8 mouse cellular contexts compared by ENCODE assay signal in genomic region chr8:13785764-13786299, GRCm38 (mm10). TPM values are rescaled to one million over a fixed set of nuclear protein-coding genes. Genes with fewer than 3 reads are reported as not detected.
DNase-seq lines count a peak whose midpoint lies in the region; ATAC-seq lines count a peak whose summit lies in the region.

No protein-coding gene starts in this region.

- H3K4me1 ChIP-seq in hindbrain, embryonic 12.5 days: peaks cover 11% of the 10 kb centered on the region

- H3K27me3 ChIP-seq in hindbrain, embryonic 12.5 days: no peaks in the 10 kb centered on the region

- peak overlapping the region; percentile 97 for H3K27ac ChIP-seq in hindbrain, embryonic 12.5 days

- peak overlapping the region; percentile 90 for H3K9ac ChIP-seq in hindbrain, embryonic 12.5 days

- H3K4me2 ChIP-seq in hindbrain, embryonic 12.5 days (replicated peaks): peak overlapping the region; percentile 80

- WGBS in hindbrain, embryonic 12.5 days: under 1% methylated on average over 44 of the region's 47 CpGs

- no peaks in the 10 kb centered on the region for H3K9me3 ChIP-seq in hindbrain, embryonic 12.5 days (replicated peaks)

- peaks cover 36% of the 10 kb centered on the region for H3K36me3 ChIP-seq in hindbrain, embryonic 12.5 days

- DNase-seq in Muller cell, postnatal 12 days (ENCODE audit: inconsistent ontology term): peak; percentile 99
- peak; percentile 94 for DNase-seq in cerebellum, adult 9-11 months
- DNase-seq in frontal cortex, postnatal 10 days (ENCODE audit: low spot score in 2 of 2): peak; percentile 92 to 95
- DNase-seq in layer of hippocampus, postnatal 14 days (ENCODE audit: low spot score in 2 of 2): peak; percentile 95 to 96
- DNase-seq in lung, postnatal 14 days: peak; percentile 99
- peak; percentile 96 for DNase-seq in retina, adult 2 months (ENCODE audit: low read depth, low spot score)
- DNase-seq in thymus, postnatal 36 days: peak; percentile 95 to 96

- peak overlapping the region; percentile 69 for H3K4me3 ChIP-seq in hindbrain, embryonic 12.5 days

- peak; percentile 97 for ATAC-seq in hindbrain, embryonic 12.5 days (ENCODE audit: low FRiP score)

RNA-seq across cellular contexts. Expression of gene Upf3a, which starts 0.4 kb away (rescaled TPM):
- 42.5 and 44.6 TPM in 2 replicates for polyA plus RNA-seq in hindbrain, embryonic 12.5 days (2016; fragmentation: Nextera tagmentation; extraction: Ambion mirVana)
- 10 to 100 TPM; 38.4 to 42.6 TPM for total RNA-seq in layer of hippocampus, postnatal 14 days (2021)

RNA-seq across cellular contexts. Expression of gene Cdc16, which starts 28.4 kb away (rescaled TPM):
- 214 and 222 TPM in 2 replicates for polyA plus RNA-seq in hindbrain, embryonic 12.5 days (2016; fragmentation: Nextera tagmentation; extraction: Ambion mirVana)
- total RNA-seq in layer of hippocampus, postnatal 14 days (2021): 10 to 100 TPM; 60.5 to 62.2 TPM

RNA-seq across cellular contexts. Expression of gene AF366264, which starts 52.4 kb away (rescaled TPM):
- polyA plus RNA-seq in hindbrain, embryonic 12.5 days (2016; fragmentation: Nextera tagmentation; extraction: Ambion mirVana): not detected in 2 replicates
- total RNA-seq in layer of hippocampus, postnatal 14 days (2021): not detected

Comparison
In these comparisons a context has a peak if more than half of its experiments do, and no peak if none do; other contexts are left out.
1. Peak in every context shown above with its lines: DNase-seq, ATAC-seq, H3K4me3 ChIP-seq and H3K27ac ChIP-seq.